Mouse (Mus musculus): ENCODE data around the gene Kcnab1. TPM values are rescaled to one million over a fixed set of nuclear protein-coding genes. Genes with fewer than 3 reads are reported as not detected.

Gene Kcnab1
- polyA plus RNA-seq, 1 experiment from 2014 or later = 6.2 TPM

DNA sequence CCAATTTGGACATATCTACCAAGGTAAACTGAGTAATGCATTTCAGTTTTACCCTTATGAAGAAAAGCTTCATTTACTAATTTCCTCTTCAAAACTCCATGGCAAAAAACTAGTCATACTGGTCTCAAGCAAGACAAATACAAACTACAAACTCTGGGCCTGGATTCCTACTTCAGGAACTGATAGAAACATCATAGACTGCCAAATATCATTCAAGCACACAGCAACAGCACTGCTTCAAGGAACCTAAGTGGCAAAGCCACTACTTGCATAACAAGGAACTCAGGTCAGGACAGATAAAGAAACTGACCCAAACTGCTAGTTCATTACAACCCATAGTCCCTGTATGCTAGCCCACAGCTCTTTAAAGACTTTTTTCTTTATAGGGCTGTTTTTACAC lies 269.5 kb downstream of the Kcnab1 start:
- no peaks in the 10 kb centered on the region for H3K27me3 ChIP-seq (ENCODE audit: control insufficient read depth, insufficient read depth, low read length)
- peaks cover 46% of the 10 kb centered on the region for H3K36me3 ChIP-seq (ENCODE audit: control insufficient read depth, insufficient read depth, low read length)
- 0 out of 2 replicates have a peak, but pooled peaks cover 2% of the 10 kb centered on the region for H3K4me1 ChIP-seq (ENCODE audit: control insufficient read depth, insufficient read depth, low read length)
- ATAC-seq (ENCODE audit: low FRiP score, low TSS enrichment) (no peak), DNase-seq (no peak)
- H3K4me2 ChIP-seq (ENCODE audit: low read length) = no peak overlapping the region
- no peak overlapping the region for H3K4me3 ChIP-seq (replicated peaks; ENCODE audit: low read depth, low read length)
- H3K9me3 ChIP-seq (ENCODE audit: control insufficient read depth, low read length) = no peaks in the 10 kb centered on the region
- H3K9ac ChIP-seq (replicated peaks; ENCODE audit: low read length) = no peak overlapping the region
- no peak overlapping the region for H3K27ac ChIP-seq (replicated peaks; ENCODE audit: low read depth, low read length)

DNA sequence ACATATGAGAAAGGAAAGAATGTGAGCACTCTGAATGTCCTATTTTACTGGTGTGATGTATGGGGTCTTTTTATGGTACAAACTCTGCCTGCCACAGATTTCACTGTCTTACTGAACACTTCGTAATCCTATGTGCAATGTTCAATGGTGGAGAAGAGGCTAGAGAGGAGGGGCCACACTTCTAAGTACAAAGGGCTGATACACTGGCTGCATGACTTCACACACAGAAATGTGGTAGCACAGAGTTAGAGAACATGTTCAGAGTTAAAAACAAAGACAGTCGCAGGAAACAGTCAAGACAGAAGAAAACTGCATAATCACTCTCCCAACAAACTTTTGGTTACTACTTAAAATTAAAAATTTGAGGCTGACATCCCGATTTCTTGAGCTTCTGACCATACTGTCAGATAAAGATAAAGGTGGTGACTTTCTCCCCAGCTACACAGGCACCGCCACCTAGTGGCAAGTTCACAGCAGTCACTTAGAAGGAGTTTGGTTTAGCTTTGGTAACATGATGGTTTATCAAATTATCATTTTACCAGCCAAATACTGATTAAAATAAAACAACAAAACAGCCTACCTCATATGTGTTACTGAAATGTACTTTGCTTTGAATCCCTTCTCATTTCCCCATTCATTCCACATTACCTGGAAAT lies 270.8 kb downstream of the Kcnab1 start:
- Histone ChIP-seq H3K27ac (replicated peaks; ENCODE audit: low read depth, low read length) (no peak overlapping the region), H3K4me3 (replicated peaks; ENCODE audit: low read depth, low read length) (no peak overlapping the region), H3K36me3 (ENCODE audit: control insufficient read depth, insufficient read depth, low read length) (peaks cover 50% of the 10 kb centered on the region), H3K9me3 (ENCODE audit: control insufficient read depth, low read length) (no peaks in the 10 kb centered on the region), H3K4me2 (ENCODE audit: low read length) (no peak overlapping the region), H3K27me3 (ENCODE audit: control insufficient read depth, insufficient read depth, low read length) (no peaks in the 10 kb centered on the region), H3K4me1 (ENCODE audit: control insufficient read depth, insufficient read depth, low read length) (no peaks in the 10 kb centered on the region), H3K9ac (replicated peaks; ENCODE audit: low read length) (no peak overlapping the region)
- WGBS = 78% methylated on average over 4 of the region's 4 CpGs
- ATAC-seq (ENCODE audit: low FRiP score, low TSS enrichment) (peak; percentile 53; the same call in 1 of the 2 replicates), DNase-seq (peak; percentile 76)

DNA sequence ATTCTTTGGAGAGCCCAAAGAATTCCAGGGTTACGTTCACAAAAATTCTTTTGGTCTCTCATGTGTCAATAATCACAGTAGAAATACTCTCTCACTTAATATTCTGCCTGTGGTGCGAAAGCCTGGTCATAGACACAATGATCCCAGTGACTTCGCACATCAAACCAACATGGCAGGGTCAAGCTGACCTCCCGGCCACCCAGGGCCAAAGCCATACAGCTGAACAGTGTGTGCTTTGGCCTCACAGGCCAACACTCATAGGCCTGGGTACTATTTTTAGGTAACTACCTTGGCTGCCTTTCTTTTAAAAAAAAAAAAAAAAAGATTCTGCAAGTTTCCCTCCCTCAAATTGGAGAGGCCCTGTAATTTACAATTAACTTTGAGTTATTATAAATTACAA lies 271.9 kb downstream of the Kcnab1 start:
- WGBS = 86% methylated on average over 4 of the region's 4 CpGs
- peaks cover 61% of the 10 kb centered on the region for H3K36me3 ChIP-seq (ENCODE audit: control insufficient read depth, insufficient read depth, low read length)

DNA sequence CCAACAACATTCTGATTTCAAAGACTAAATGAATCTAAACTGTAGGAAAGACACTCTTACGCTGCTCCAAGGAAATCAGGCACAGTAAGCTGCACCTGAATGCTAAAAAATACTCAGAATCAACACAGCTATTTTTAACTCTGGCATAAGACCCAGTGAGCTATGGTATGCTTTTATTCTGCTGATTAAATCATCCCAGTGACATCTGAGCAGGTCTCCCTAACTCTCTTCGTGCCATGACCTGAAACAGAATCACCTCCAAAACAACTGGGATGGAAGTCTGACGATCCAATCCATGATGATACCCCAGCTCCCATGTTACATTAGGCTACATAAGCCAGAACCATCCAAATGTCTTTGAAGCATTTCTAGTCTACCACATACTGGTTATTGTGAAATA lies 275.2 kb downstream of the Kcnab1 start:
- H3K27me3 ChIP-seq (ENCODE audit: control insufficient read depth, insufficient read depth, low read length) = no peaks in the 10 kb centered on the region
- no peaks in the 10 kb centered on the region for H3K4me1 ChIP-seq (ENCODE audit: control insufficient read depth, insufficient read depth, low read length)
- DNase-seq (no peak), ATAC-seq (ENCODE audit: low FRiP score, low TSS enrichment) (no peak)
- H3K4me2 ChIP-seq (ENCODE audit: low read length) = no peak overlapping the region
- H3K4me3 ChIP-seq (replicated peaks; ENCODE audit: low read depth, low read length) = no peak overlapping the region
- H3K9me3 ChIP-seq (ENCODE audit: control insufficient read depth, low read length) = no peaks in the 10 kb centered on the region
- H3K27ac ChIP-seq (replicated peaks; ENCODE audit: low read depth, low read length) = no peak overlapping the region
- no peak overlapping the region for H3K9ac ChIP-seq (replicated peaks; ENCODE audit: low read length)
- peaks cover 80% of the 10 kb centered on the region for H3K36me3 ChIP-seq (ENCODE audit: control insufficient read depth, insufficient read depth, low read length)
- 92% methylated on average over 3 of the region's 3 CpGs for WGBS

More for the DNA sequence above, 271.9 kb downstream of the Kcnab1 start:
- ATAC-seq (ENCODE audit: low FRiP score, low TSS enrichment) (no peak), DNase-seq (no peak)
- Histone ChIP-seq H3K4me1 (ENCODE audit: control insufficient read depth, insufficient read depth, low read length) (no peaks in the 10 kb centered on the region), H3K27ac (replicated peaks; ENCODE audit: low read depth, low read length) (no peak overlapping the region), H3K4me3 (replicated peaks; ENCODE audit: low read depth, low read length) (no peak overlapping the region), H3K9me3 (ENCODE audit: control insufficient read depth, low read length) (no peaks in the 10 kb centered on the region), H3K27me3 (ENCODE audit: control insufficient read depth, insufficient read depth, low read length) (no peaks in the 10 kb centered on the region), H3K9ac (replicated peaks; ENCODE audit: low read length) (no peak overlapping the region), H3K4me2 (ENCODE audit: low read length) (no peak overlapping the region)

DNA sequence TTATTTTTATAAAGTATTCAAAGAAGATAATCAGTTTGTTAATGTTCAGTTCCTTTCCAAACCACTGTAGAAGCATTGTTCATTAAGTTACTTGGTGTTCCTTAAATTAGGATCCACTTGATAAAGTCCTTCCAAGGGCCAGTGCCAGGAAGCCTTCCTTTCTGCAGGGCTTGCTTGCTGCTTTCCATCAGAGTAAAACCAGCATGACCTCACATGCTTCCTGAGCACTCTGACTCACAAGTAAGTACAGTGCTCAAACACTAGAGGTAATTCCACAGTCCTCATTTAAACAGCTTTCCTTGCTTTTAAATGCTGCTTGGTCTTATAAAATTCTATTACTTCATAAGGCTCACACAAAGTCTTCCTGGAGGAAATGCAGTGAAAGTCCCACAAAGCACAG lies 276.6 kb downstream of the Kcnab1 start:
- Histone ChIP-seq H3K4me3 (replicated peaks; ENCODE audit: low read depth, low read length) (no peak overlapping the region), H3K4me2 (ENCODE audit: low read length) (no peak overlapping the region), H3K27ac (replicated peaks; ENCODE audit: low read depth, low read length) (no peak overlapping the region), H3K36me3 (ENCODE audit: control insufficient read depth, insufficient read depth, low read length) (peaks cover 83% of the 10 kb centered on the region), H3K4me1 (ENCODE audit: control insufficient read depth, insufficient read depth, low read length) (no peaks in the 10 kb centered on the region), H3K9me3 (ENCODE audit: control insufficient read depth, low read length) (no peaks in the 10 kb centered on the region), H3K9ac (replicated peaks; ENCODE audit: low read length) (no peak overlapping the region), H3K27me3 (ENCODE audit: control insufficient read depth, insufficient read depth, low read length) (no peaks in the 10 kb centered on the region)
- DNase-seq = no peak
- no peak for ATAC-seq (ENCODE audit: low FRiP score, low TSS enrichment)

DNA sequence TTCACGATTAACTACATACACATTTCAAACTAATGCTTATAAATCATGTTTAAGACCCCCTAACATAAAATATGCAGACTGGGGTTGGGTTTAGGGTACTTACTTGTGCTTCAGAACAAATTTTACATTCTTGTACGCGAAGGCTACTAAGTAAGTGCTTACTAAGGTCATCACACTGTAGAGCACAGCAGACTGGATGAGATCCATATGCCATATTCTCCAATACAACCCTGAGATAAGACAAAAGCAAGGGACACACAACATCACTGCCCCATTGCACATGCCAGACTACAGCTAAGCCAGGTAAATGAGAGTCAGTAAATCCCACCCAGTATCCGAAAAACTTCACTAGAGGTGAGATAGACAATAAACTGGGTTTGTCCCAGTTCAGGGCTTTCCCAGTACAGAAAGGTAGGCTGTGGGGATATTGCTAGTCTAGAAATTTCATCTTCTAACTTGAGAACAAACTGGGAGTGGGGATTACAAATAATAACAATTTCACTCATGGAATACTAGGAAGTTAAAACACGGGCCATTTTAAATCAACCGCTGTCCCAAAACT lies 282.1 kb downstream of the Kcnab1 start:
- Histone ChIP-seq H3K27ac (replicated peaks; ENCODE audit: low read depth, low read length) (peak overlapping the region; percentile 90; the same call in 1 of the 2 replicates), H3K9me3 (ENCODE audit: control insufficient read depth, low read length) (no peaks in the 10 kb centered on the region), H3K4me3 (replicated peaks; ENCODE audit: low read depth, low read length) (peak overlapping the region; percentile 79), H3K27me3 (ENCODE audit: control insufficient read depth, insufficient read depth, low read length) (no peaks in the 10 kb centered on the region), H3K4me2 (ENCODE audit: low read length) (peak overlapping the region; percentile 79), H3K9ac (replicated peaks; ENCODE audit: low read length) (peak overlapping the region; percentile 91), H3K36me3 (ENCODE audit: control insufficient read depth, insufficient read depth, low read length) (peaks cover 38% of the 10 kb centered on the region), H3K4me1 (ENCODE audit: control insufficient read depth, insufficient read depth, low read length) (peaks cover 8% of the 10 kb centered on the region)
- ATAC-seq (ENCODE audit: low FRiP score, low TSS enrichment) (no peak), DNase-seq (no peak)
- WGBS = 47% methylated on average over 6 of the region's 6 CpGs

DNA sequence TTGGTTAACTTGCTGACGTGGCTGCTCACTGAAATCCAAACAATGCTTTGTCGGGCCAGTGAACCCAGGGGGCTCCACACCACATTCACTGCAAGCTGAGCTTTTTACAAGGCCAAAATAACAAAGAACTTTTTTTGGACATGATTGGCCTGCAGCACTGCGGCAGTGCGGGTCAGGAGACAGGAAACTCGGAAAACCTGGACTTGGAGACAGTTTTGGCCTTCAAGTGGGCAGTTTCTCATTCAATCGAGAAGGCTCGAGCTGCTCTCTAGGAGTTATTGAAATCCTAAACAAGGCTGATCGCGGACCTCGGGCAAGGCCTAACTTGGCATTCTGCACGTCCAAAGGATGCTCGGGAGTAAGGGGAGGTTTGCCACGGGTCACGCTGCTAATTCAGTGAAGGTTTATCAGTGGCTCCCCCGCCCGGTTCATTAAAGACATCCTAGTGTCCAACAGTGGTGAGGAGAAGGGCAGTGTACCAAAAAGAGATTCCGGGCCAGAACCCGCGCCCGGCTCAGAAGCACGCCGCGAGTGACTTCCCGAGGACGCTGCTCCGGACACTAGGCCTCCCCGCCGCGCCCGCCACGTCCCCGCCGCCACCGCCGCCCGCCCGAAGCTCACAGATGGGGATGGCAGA lies 282.7 kb downstream of the Kcnab1 start:
- under 1% methylated on average over 37 of the region's 37 CpGs for WGBS

DNA sequence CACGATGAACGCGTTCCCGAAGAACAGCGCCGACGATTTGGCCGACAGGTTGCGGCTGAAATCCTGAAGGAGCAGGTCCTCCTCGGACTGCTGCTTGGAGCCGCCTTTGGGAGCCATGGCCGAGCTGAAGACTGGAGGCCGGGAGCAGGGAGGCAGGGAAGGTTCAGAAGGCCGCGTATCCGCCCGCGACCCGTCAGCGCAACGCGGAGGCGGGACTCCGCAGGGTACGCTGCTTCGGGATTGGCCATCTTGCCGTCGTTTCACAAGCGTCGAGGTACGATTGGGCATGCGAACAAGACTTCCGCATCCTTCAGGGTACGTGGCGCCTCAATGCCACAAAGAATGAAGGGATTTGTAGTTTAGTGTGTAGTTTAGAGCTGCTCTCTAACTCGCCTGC lies 283.2 kb downstream of the Kcnab1 start, which contains the start of gene Ssr3:
Ssr3 (minus strand) TSS at position 203 of the 397 bp plus-strand sequence.
- peak; percentile 98 for DNase-seq
- peak; percentile 99 for ATAC-seq (ENCODE audit: low FRiP score, low TSS enrichment)
- Histone ChIP-seq H3K4me3 (replicated peaks; ENCODE audit: low read depth, low read length) (peak within 1 kb of the TSS; percentile 79), H3K27ac (replicated peaks; ENCODE audit: low read depth, low read length) (peak within 1 kb of the TSS; percentile 90), H3K9me3 (ENCODE audit: control insufficient read depth, low read length) (no peaks in the 10 kb centered on the region), H3K4me2 (ENCODE audit: low read length) (peak within 1 kb of the TSS; percentile 79), H3K4me1 (ENCODE audit: control insufficient read depth, insufficient read depth, low read length) (peaks cover 8% of the 10 kb centered on the region), H3K9ac (replicated peaks; ENCODE audit: low read length) (peak within 1 kb of the TSS; percentile 91), H3K27me3 (ENCODE audit: control insufficient read depth, insufficient read depth, low read length) (no peaks in the 10 kb centered on the region), H3K36me3 (ENCODE audit: control insufficient read depth, insufficient read depth, low read length) (peaks cover 27% of the 10 kb centered on the region)
- WGBS = under 1% methylated on average over 36 of the region's 36 CpGs

More for the DNA sequence above, 282.7 kb downstream of the Kcnab1 start:
- Histone ChIP-seq H3K4me1 (ENCODE audit: control insufficient read depth, insufficient read depth, low read length) (peaks cover 8% of the 10 kb centered on the region), H3K9me3 (ENCODE audit: control insufficient read depth, low read length) (no peaks in the 10 kb centered on the region), H3K9ac (replicated peaks; ENCODE audit: low read length) (peak overlapping the region; percentile 91), H3K36me3 (ENCODE audit: control insufficient read depth, insufficient read depth, low read length) (peaks cover 32% of the 10 kb centered on the region), H3K4me3 (replicated peaks; ENCODE audit: low read depth, low read length) (peak overlapping the region; percentile 79), H3K27me3 (ENCODE audit: control insufficient read depth, insufficient read depth, low read length) (no peaks in the 10 kb centered on the region), H3K4me2 (ENCODE audit: low read length) (peak overlapping the region; percentile 79), H3K27ac (replicated peaks; ENCODE audit: low read depth, low read length) (peak overlapping the region; percentile 90)
- no peak for DNase-seq
- peak; percentile 70 for ATAC-seq (ENCODE audit: low FRiP score, low TSS enrichment)
